Mouse (Mus musculus): Measurements from ENCODE around the gene Ntsr1.
A peak's percentile ranks its signal among the peaks of the same experiment; 100 is the strongest.

Gene Ntsr1

GRCm38 (mm10) chr2:180499741-180500140 lies at the start of gene Ntsr1:
TSS of gene Ntsr1 (plus strand) at chr2:180499976.
- peak; percentile 24 for DNase-seq (ENCODE audit: low read depth, low spot score)

GRCm38 (mm10) chr2:180450529-180450928 lies 49.2 kb upstream of the Ntsr1 start:
- DNase-seq (ENCODE audit: low read depth, low spot score) = no peak

GRCm38 (mm10) chr2:180455723-180456698 lies 43.8 kb upstream of the Ntsr1 start, which contains the start of gene Slco4a1:
TSS of gene Slco4a1 (plus strand) at chr2:180456245.
- peak; percentile 84 for DNase-seq (ENCODE audit: low read depth, low spot score)

- no peak for DNase-seq (ENCODE audit: low read depth, low spot score)
These were observed 43.1 kb upstream of the Ntsr1 start for GRCm38 (mm10) chr2:180456705-180457104.

GRCm38 (mm10) chr2:180457680-180458079 lies 42.1 kb upstream of the Ntsr1 start:
- DNase-seq (ENCODE audit: low read depth, low spot score) = no peak

GRCm38 (mm10) chr2:180459437-180459836 lies 40.3 kb upstream of the Ntsr1 start:
- no peak for DNase-seq (ENCODE audit: low read depth, low spot score)

- no peak for DNase-seq (ENCODE audit: low read depth, low spot score)
These were observed 39.0 kb upstream of the Ntsr1 start for GRCm38 (mm10) chr2:180460801-180461200.

- no peak for DNase-seq (ENCODE audit: low read depth, low spot score)
These were observed 37.2 kb upstream of the Ntsr1 start for GRCm38 (mm10) chr2:180462593-180462992.

- DNase-seq (ENCODE audit: low read depth, low spot score) = peak; percentile 55
These were observed 33.3 kb upstream of the Ntsr1 start for GRCm38 (mm10) chr2:180466505-180466904.

- DNase-seq (ENCODE audit: low read depth, low spot score) = no peak
These were observed 30.9 kb upstream of the Ntsr1 start for GRCm38 (mm10) chr2:180468871-180469270.

- no peak for DNase-seq (ENCODE audit: low read depth, low spot score)
These were observed 30.0 kb upstream of the Ntsr1 start for GRCm38 (mm10) chr2:180469768-180470167.

- peak; percentile 79 for DNase-seq (ENCODE audit: low read depth, low spot score)
These were observed 27.3 kb upstream of the Ntsr1 start for GRCm38 (mm10) chr2:180472306-180473079.

- peak; percentile 81 for DNase-seq (ENCODE audit: low read depth, low spot score)
These were observed 26.7 kb upstream of the Ntsr1 start for GRCm38 (mm10) chr2:180473080-180473440.

GRCm38 (mm10) chr2:180474864-180475263 lies 24.9 kb upstream of the Ntsr1 start:
- no peak for DNase-seq (ENCODE audit: low read depth, low spot score)

GRCm38 (mm10) chr2:180482274-180482673 lies 17.5 kb upstream of the Ntsr1 start:
- DNase-seq (ENCODE audit: low read depth, low spot score) = peak; percentile 39

- no peak for DNase-seq (ENCODE audit: low read depth, low spot score)
These were observed 14.9 kb upstream of the Ntsr1 start for GRCm38 (mm10) chr2:180484882-180485281.

GRCm38 (mm10) chr2:180485306-180485705 lies 14.5 kb upstream of the Ntsr1 start:
- no peak for DNase-seq (ENCODE audit: low read depth, low spot score)

GRCm38 (mm10) chr2:180488210-180488751 lies 11.5 kb upstream of the Ntsr1 start:
- DNase-seq (ENCODE audit: low read depth, low spot score) = no peak

- DNase-seq (ENCODE audit: low read depth, low spot score) = no peak
These were observed 3.9 kb upstream of the Ntsr1 start for GRCm38 (mm10) chr2:180495906-180496305.

GRCm38 (mm10) chr2:180500726-180501125 lies 950 bp downstream of the Ntsr1 start:
- no peak for DNase-seq (ENCODE audit: low read depth, low spot score)

- no peak for DNase-seq (ENCODE audit: low read depth, low spot score)
These were observed 1.6 kb downstream of the Ntsr1 start for GRCm38 (mm10) chr2:180501217-180501967.
